Mouse (Mus musculus): Measurements from ENCODE around the gene Twf2. TPM values are rescaled to one million over a fixed set of nuclear protein-coding genes. Genes with fewer than 3 reads are reported as not detected.

Twf2 gene
- polyA plus RNA-seq, 1 experiment: 27.3 TPM

GRCm38 (mm10) chr9:106227790-106228429 is 25.0 kb downstream of the Twf2 start:
- H3K27me3 ChIP-seq (ENCODE audit: control insufficient read depth, insufficient read depth, low read length, poor library complexity, severe bottlenecking): no peaks in the 10 kb centered on the region
- H3K9ac ChIP-seq (ENCODE audit: low read depth, poor library complexity, severe bottlenecking): no peak overlapping the region
- H3K4me3 ChIP-seq (ENCODE audit: low read depth, low read length): no peak overlapping the region
- no peaks in the 10 kb centered on the region for H3K4me1 ChIP-seq (ENCODE audit: control insufficient read depth, insufficient read depth, low read length)
- no peaks in the 10 kb centered on the region for H3K36me3 ChIP-seq (ENCODE audit: control insufficient read depth, insufficient read depth, low read length, poor library complexity, severe bottlenecking)
- TF ChIP-seq CTCF (IDR thresholded peaks at IDR 0.05; ENCODE audit: low read depth, low read length): no peak
- TF ChIP-seq EP300 (IDR thresholded peaks at IDR 0.05; ENCODE audit: insufficient read depth, low read depth, low read length): no peak
- TF ChIP-seq POLR2A (IDR thresholded peaks at IDR 0.05; ENCODE audit: insufficient read depth, low read length): no peak
- H3K9me3 ChIP-seq (replicated peaks; ENCODE audit: control insufficient read depth, insufficient read depth, low read length, poor library complexity, severe bottlenecking): no peaks in the 10 kb centered on the region
- H3K27ac ChIP-seq (ENCODE audit: insufficient read depth, low read length): no peak overlapping the region

GRCm38 (mm10) chr9:106230051-106230733 is 27.3 kb downstream of the Twf2 start:
- Histone ChIP-seq H3K4me3 (ENCODE audit: low read depth, low read length) (no peak overlapping the region), H3K9me3 (replicated peaks; ENCODE audit: control insufficient read depth, insufficient read depth, low read length, poor library complexity, severe bottlenecking) (no peaks in the 10 kb centered on the region), H3K9ac (ENCODE audit: low read depth, poor library complexity, severe bottlenecking) (no peak overlapping the region), H3K27me3 (ENCODE audit: control insufficient read depth, insufficient read depth, low read length, poor library complexity, severe bottlenecking) (no peaks in the 10 kb centered on the region), H3K36me3 (ENCODE audit: control insufficient read depth, insufficient read depth, low read length, poor library complexity, severe bottlenecking) (no peaks in the 10 kb centered on the region), H3K27ac (ENCODE audit: insufficient read depth, low read length) (no peak overlapping the region), H3K4me1 (ENCODE audit: control insufficient read depth, insufficient read depth, low read length) (no peaks in the 10 kb centered on the region)
- TF ChIP-seq CTCF (IDR thresholded peaks at IDR 0.05; ENCODE audit: low read depth, low read length): no peak

- H3K9ac ChIP-seq (ENCODE audit: low read depth, poor library complexity, severe bottlenecking): no peak overlapping the region
- H3K4me1 ChIP-seq (ENCODE audit: control insufficient read depth, insufficient read depth, low read length): no peaks in the 10 kb centered on the region
- no peak overlapping the region for H3K4me3 ChIP-seq (ENCODE audit: low read depth, low read length)
- no peaks in the 10 kb centered on the region for H3K36me3 ChIP-seq (ENCODE audit: control insufficient read depth, insufficient read depth, low read length, poor library complexity, severe bottlenecking)
- TF ChIP-seq POLR2A (IDR thresholded peaks at IDR 0.05; ENCODE audit: insufficient read depth, low read length): no peak
- TF ChIP-seq CTCF (IDR thresholded peaks at IDR 0.05; ENCODE audit: low read depth, low read length): no peak
- TF ChIP-seq EP300 (IDR thresholded peaks at IDR 0.05; ENCODE audit: insufficient read depth, low read depth, low read length): no peak
- H3K9me3 ChIP-seq (replicated peaks; ENCODE audit: control insufficient read depth, insufficient read depth, low read length, poor library complexity, severe bottlenecking): no peaks in the 10 kb centered on the region
- H3K27me3 ChIP-seq (ENCODE audit: control insufficient read depth, insufficient read depth, low read length, poor library complexity, severe bottlenecking): no peaks in the 10 kb centered on the region
- H3K27ac ChIP-seq (ENCODE audit: insufficient read depth, low read length): no peak overlapping the region
These were observed 27.8 kb downstream of the Twf2 start for GRCm38 (mm10) chr9:106230734-106231106.

GRCm38 (mm10) chr9:106231220-106231619 is 28.3 kb downstream of the Twf2 start:
- H3K9ac ChIP-seq (ENCODE audit: low read depth, poor library complexity, severe bottlenecking): no peak overlapping the region
- no peaks in the 10 kb centered on the region for H3K4me1 ChIP-seq (ENCODE audit: control insufficient read depth, insufficient read depth, low read length)
- no peaks in the 10 kb centered on the region for H3K27me3 ChIP-seq (ENCODE audit: control insufficient read depth, insufficient read depth, low read length, poor library complexity, severe bottlenecking)
- H3K27ac ChIP-seq (ENCODE audit: insufficient read depth, low read length): no peak overlapping the region
- no peak overlapping the region for H3K4me3 ChIP-seq (ENCODE audit: low read depth, low read length)
- no peaks in the 10 kb centered on the region for H3K36me3 ChIP-seq (ENCODE audit: control insufficient read depth, insufficient read depth, low read length, poor library complexity, severe bottlenecking)
- no peaks in the 10 kb centered on the region for H3K9me3 ChIP-seq (replicated peaks; ENCODE audit: control insufficient read depth, insufficient read depth, low read length, poor library complexity, severe bottlenecking)
- no peak for TF ChIP-seq CTCF (IDR thresholded peaks at IDR 0.05; ENCODE audit: low read depth, low read length)

GRCm38 (mm10) chr9:106231816-106232215 is 28.9 kb downstream of the Twf2 start:
- Histone ChIP-seq H3K9me3 (replicated peaks; ENCODE audit: control insufficient read depth, insufficient read depth, low read length, poor library complexity, severe bottlenecking) (no peaks in the 10 kb centered on the region), H3K9ac (ENCODE audit: low read depth, poor library complexity, severe bottlenecking) (no peak overlapping the region), H3K27me3 (ENCODE audit: control insufficient read depth, insufficient read depth, low read length, poor library complexity, severe bottlenecking) (no peaks in the 10 kb centered on the region), H3K27ac (ENCODE audit: insufficient read depth, low read length) (no peak overlapping the region), H3K4me1 (ENCODE audit: control insufficient read depth, insufficient read depth, low read length) (no peaks in the 10 kb centered on the region), H3K4me3 (ENCODE audit: low read depth, low read length) (no peak overlapping the region), H3K36me3 (ENCODE audit: control insufficient read depth, insufficient read depth, low read length, poor library complexity, severe bottlenecking) (no peaks in the 10 kb centered on the region)
- TF ChIP-seq POLR2A (IDR thresholded peaks at IDR 0.05; ENCODE audit: insufficient read depth, low read length) (no peak), EP300 (IDR thresholded peaks at IDR 0.05; ENCODE audit: insufficient read depth, low read depth, low read length) (no peak), CTCF (IDR thresholded peaks at IDR 0.05; ENCODE audit: low read depth, low read length) (no peak)

GRCm38 (mm10) chr9:106232956-106233355 is 30.0 kb downstream of the Twf2 start:
- Histone ChIP-seq H3K9ac (ENCODE audit: low read depth, poor library complexity, severe bottlenecking) (no peak overlapping the region), H3K9me3 (replicated peaks; ENCODE audit: control insufficient read depth, insufficient read depth, low read length, poor library complexity, severe bottlenecking) (no peaks in the 10 kb centered on the region), H3K36me3 (ENCODE audit: control insufficient read depth, insufficient read depth, low read length, poor library complexity, severe bottlenecking) (no peaks in the 10 kb centered on the region), H3K27me3 (ENCODE audit: control insufficient read depth, insufficient read depth, low read length, poor library complexity, severe bottlenecking) (no peaks in the 10 kb centered on the region), H3K4me1 (ENCODE audit: control insufficient read depth, insufficient read depth, low read length) (no peaks in the 10 kb centered on the region), H3K4me3 (ENCODE audit: low read depth, low read length) (no peak overlapping the region), H3K27ac (ENCODE audit: insufficient read depth, low read length) (no peak overlapping the region)
- no peak for TF ChIP-seq POLR2A (IDR thresholded peaks at IDR 0.05; ENCODE audit: insufficient read depth, low read length)
- TF ChIP-seq CTCF (IDR thresholded peaks at IDR 0.05; ENCODE audit: low read depth, low read length): no peak
- no peak for TF ChIP-seq EP300 (IDR thresholded peaks at IDR 0.05; ENCODE audit: insufficient read depth, low read depth, low read length)

Measured in ES-Bruce4 (cell line).